Mouse (Mus musculus) cerebellum, adult 2 months (tissue): ENCODE measurements around the gene Pfkfb1. TPM values are rescaled to one million over a fixed set of nuclear protein-coding genes. Genes with fewer than 3 reads are reported as not detected.
A peak's percentile ranks its signal among the peaks of the same experiment; 100 is the strongest.

Experiments
- DNase-seq, 2 experiments: peaks; one replicate each; pipeline ENCODE4 v3.0.0; 2021
- H3K27ac ChIP-seq: fragments of 200-500 bp; 2 replicates; pipeline ENCODE4 v1.5.1; 2012; ENCODE audit warnings: low read length, control low read depth, inconsistent platforms; ENCODE audit not compliant: insufficient read depth
- H3K27me3 ChIP-seq: fragments of 200-500 bp; 2 replicates; pipeline ENCODE4 v1.6.1; 2012; ENCODE audit warnings: inconsistent platforms, mild to moderate bottlenecking, low read length, moderate library complexity; ENCODE audit not compliant: control insufficient read depth, insufficient read depth
- H3K4me1 ChIP-seq: fragments of 200-500 bp; 2 replicates; pipeline ENCODE4 v1.6.1; 2011; ENCODE audit warnings: low read length; ENCODE audit not compliant: control insufficient read depth, insufficient read depth
- H3K4me3 ChIP-seq: fragments of 200-500 bp; replicated peaks from 2 replicates; pipeline ENCODE3; 2011; ENCODE audit warnings: mild to moderate bottlenecking, low read depth, low read length, control low read depth; ENCODE audit not compliant: insufficient read depth
- CTCF ChIP-seq: fragments of 200-500 bp; IDR thresholded peaks from 2 replicates; pipeline ENCODE4 v1.5.1; 2011; ENCODE audit warnings: low read depth, mild to moderate bottlenecking, control low read depth, low read length, moderate library complexity, borderline replicate concordance; ENCODE audit not compliant: insufficient read depth
- POLR2A ChIP-seq: fragments of 200-500 bp; IDR thresholded peaks from 2 replicates; pipeline ENCODE4 v1.6.1; 2011; ENCODE audit warnings: low read length, control low read depth, borderline replicate concordance; ENCODE audit not compliant: insufficient read depth
- WGBS: fragments of 180-500 bp; shearing (Covaris S2); methylation state at CpG from one replicate; pipeline ENCODE4 v1.1.7; 2018; 5-methylcytosine and 5-hydroxymethylcytosine counted together
- polyA plus RNA-seq: library from polyadenylated mRNA; depleted of rRNA; stranded (reverse); fragments of >200 nt; gene quantifications from 2 replicates; pipeline ENCODE4 v1.2.3, GENCODE M21; 2012; rRNA removed

Pfkfb1 gene
- 1.1 and 1.6 TPM in 2 replicates for polyA plus RNA-seq

DNA sequence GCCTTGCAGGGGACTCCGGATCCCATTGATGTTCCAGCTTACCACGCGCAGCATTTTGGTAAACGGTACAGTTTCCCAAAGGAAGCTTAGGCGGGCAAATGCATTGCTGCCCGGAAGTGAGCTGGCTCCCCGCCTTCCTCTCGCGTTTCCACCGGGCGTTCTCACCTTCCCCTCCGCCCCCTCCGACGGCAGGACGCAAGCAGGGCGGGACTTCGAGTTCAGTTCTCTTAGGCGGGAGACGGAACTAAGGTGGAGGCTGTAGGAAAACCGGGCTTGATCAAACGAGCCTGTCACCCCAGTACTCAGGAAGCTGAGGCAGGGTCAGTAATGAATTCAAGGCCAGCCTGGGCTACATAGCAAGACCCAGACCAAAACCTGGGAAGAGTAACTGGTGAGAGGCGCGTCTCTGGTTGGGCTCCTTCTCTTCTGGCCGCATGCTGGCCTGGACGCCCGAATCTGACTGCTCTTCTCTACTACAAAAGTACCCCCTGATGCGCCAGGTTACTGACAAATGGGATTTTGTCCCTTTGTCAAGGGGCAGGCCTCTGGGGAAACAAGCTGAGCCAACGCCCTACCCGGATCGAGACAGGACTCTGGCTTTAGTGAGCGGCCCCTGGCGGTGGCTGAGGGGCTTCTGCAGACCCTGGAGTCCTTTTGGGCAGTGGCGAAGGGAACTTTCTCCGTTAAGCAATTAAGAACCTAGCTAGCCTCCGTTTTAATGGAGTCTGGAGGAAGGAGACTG is at the start of gene Pfkfb1:
Gene Pfkfb1 (plus strand): TSS at position 207 of the 742 bp plus-strand sequence.
- Histone ChIP-seq H3K27me3 (no peaks in the 10 kb centered on the region), H3K4me1 (no peaks in the 10 kb centered on the region), H3K27ac (no peak within 1 kb of the TSS; the same call in 1 of the 2 replicates), H3K4me3 (peak within 1 kb of the TSS; percentile 86)
- peak; percentile 78 to 83 for DNase-seq
- WGBS: 8% methylated on average over 35 of the region's 35 CpGs
- TF ChIP-seq POLR2A: peak; percentile 30; the same call in 1 of the 2 replicates
- no peak for TF ChIP-seq CTCF

DNA sequence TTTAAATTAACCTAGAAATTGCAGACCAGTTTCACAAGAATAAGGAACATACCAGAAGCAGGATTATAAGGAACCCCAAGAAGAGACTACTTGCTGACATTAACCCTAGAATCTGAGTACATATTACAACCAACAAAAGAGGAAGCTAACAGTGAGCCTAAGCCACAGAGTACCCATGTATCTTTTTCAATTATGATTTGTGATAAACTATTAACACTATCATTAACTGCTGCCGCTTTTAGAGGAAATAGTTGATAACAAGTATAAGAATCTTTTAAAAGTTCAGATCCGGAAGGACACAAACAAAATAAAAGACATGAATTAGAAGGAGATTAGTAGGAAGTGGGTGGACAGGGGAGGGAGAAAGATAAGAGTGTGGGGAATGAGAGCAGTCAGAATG is 47.9 kb upstream of the Pfkfb1 start:
- H3K4me1 ChIP-seq: no peaks in the 10 kb centered on the region
- H3K27me3 ChIP-seq: no peaks in the 10 kb centered on the region
- TF ChIP-seq CTCF: no peak
- TF ChIP-seq POLR2A: no peak
- DNase-seq: no peak
- no peak overlapping the region for H3K4me3 ChIP-seq
- H3K27ac ChIP-seq: no peak overlapping the region
- 94% methylated on average over 2 of the region's 2 CpGs for WGBS

DNA sequence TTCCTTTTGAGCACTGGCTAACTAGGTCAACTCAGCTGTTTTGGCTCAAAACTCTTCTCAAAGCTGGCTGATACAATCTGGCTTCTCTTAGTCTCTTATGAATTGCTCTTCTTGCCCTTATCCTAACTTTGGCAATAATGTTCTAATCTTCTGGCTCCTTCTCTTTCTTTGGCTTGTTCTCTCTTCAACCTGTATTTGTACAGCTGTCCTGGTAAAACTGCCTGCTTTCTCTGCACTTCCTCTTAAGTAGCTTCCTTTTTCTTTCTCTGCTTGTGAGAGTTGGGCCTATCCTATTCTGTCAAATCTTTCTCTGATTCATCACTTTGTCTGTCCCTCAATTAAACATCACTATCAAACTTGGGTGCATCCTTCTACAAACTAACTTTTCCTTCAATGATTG is 46.3 kb upstream of the Pfkfb1 start:
- no peak for DNase-seq
- H3K27ac ChIP-seq: no peak overlapping the region
- no peak overlapping the region for H3K4me3 ChIP-seq
- TF ChIP-seq CTCF: no peak
- TF ChIP-seq POLR2A: no peak
- no peaks in the 10 kb centered on the region for H3K27me3 ChIP-seq
- no peaks in the 10 kb centered on the region for H3K4me1 ChIP-seq

DNA sequence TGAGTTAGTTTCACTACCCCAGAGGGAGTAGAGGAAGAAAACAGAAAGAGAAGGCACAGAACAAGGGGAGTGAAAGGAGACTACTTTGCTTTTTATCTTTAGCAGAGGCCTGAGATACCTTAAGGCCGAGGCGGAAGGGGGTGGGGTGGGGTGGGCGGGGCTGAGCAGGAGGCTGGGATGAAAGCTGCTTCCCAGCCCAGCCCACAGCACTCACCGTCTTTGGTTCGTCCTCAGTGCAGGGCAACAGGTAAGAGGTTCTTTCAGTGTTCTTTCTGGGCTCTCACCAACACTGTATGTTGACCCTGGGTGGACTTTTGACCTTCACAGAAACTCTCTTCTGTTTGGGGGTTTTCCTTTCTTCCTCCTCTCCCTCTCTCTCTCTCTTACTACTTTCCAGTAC is 40.8 kb upstream of the Pfkfb1 start, which contains the start of gene Alas2:
Gene Alas2 (plus strand): TSS at position 137 of the 400 bp plus-strand sequence.
- DNase-seq: no peak
- 67% methylated on average over 3 of the region's 5 CpGs for WGBS
- TF ChIP-seq POLR2A (no peak), CTCF (no peak)
- no peak within 1 kb of the TSS for H3K27ac ChIP-seq
- no peak within 1 kb of the TSS for H3K4me3 ChIP-seq
- H3K27me3 ChIP-seq: no peaks in the 10 kb centered on the region
- no peaks in the 10 kb centered on the region for H3K4me1 ChIP-seq

DNA sequence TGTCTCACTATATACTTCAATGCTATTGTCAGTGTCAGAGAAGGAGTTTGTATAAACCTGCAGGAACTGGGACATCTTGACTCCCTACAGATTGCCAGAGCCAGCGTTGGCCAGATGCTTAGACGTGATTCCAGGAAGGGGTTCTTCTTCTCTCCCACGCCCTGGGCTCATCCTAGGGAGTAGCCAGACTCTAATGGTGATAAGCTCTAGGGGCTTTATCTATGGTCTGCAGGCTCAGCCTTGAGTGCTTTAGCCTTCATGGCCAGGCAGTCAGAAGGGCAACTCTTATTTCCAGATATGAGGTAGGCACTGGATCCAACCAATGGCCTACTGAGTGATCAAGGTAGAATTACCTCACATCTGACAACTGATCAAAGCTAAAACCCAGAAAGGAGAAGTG is 38.4 kb upstream of the Pfkfb1 start:
- TF ChIP-seq CTCF (no peak), POLR2A (no peak)
- WGBS: 92% methylated on average over 3 of the region's 3 CpGs
- Histone ChIP-seq H3K4me1 (no peaks in the 10 kb centered on the region), H3K4me3 (no peak overlapping the region), H3K27me3 (no peaks in the 10 kb centered on the region), H3K27ac (no peak overlapping the region)
- no peak for DNase-seq

DNA sequence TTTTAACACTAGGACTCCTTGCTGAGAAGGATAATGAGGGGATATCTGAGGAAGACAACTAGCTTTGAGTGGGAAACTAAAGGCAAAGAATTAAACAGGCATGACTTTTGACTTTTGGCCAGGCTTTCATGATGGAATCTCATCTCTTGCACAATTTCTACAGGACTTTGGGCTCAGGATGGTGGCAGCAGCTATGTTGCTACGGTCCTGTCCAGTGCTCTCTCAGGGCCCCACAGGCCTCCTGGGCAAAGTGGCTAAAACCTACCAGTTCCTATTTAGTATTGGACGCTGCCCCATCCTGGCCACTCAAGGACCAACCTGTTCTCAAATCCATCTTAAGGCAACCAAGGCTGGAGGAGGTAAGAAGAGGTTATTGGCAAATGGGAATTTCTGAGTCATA is 36.0 kb upstream of the Pfkfb1 start:
- H3K4me1 ChIP-seq: no peaks in the 10 kb centered on the region
- DNase-seq: no peak
- H3K4me3 ChIP-seq: no peak overlapping the region
- TF ChIP-seq CTCF: no peak
- no peak for TF ChIP-seq POLR2A
- H3K27me3 ChIP-seq: no peaks in the 10 kb centered on the region
- WGBS: 86% methylated on average over 2 of the region's 2 CpGs
- H3K27ac ChIP-seq: no peak overlapping the region

DNA sequence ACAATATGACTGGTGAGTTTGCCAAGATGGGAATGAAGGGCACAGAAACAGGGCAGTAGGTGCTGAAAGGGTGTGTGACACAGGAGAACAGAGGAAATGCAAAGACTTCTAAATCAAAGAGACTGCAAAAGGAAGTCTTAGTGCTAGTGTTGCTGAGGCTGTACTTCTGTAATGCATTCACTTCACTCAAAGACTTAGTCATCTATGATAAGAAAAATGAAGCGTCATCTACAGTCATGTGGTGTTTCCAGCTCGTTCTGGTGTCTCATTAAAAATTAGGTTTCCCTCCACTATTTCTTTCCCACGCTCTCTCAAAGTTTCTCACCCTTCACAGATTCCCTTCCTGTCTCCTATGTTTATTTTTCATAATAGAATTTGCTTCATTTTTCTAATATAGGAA is 34.0 kb upstream of the Pfkfb1 start:
- H3K4me3 ChIP-seq: no peak overlapping the region
- WGBS: 91% methylated on average over 3 of the region's 3 CpGs
- no peaks in the 10 kb centered on the region for H3K27me3 ChIP-seq
- no peak overlapping the region for H3K27ac ChIP-seq
- no peaks in the 10 kb centered on the region for H3K4me1 ChIP-seq
- no peak for DNase-seq
- TF ChIP-seq CTCF (no peak), POLR2A (no peak)

DNA sequence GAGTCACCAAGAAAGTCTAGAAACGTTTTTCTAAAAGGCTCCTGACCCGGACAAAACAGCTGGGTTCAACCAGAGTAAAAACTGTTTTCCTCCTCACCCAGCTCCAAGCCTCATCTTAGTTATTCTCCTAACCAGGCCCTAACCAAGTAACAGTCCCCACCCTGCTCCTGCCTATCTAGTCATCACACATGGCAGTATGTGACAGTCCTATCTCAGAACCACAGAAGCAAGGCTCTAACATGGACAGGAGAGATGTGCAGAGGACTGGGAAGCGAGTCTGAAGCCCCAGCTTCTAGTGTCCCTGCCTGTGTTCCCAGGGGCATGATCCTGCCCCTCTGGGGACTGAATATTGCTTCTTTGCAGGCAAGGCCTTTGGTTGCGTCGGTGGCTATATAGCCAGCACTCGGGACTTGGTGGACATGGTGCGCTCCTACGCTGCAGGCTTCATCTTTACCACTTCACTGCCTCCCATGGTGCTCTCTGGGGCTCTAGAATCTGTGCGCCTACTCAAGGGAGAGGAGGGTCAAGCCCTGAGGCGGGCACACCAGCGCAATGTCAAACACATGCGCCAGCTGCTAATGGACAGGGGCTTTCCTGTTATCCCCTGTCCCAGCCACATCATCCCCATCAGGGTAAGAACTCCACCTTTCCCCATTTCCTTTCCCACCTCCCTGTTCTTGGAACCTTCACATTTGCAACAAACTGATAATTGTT is 23.2 kb upstream of the Pfkfb1 start:
- H3K4me3 ChIP-seq: no peak overlapping the region
- 92% methylated on average over 12 of the region's 12 CpGs for WGBS
- H3K27ac ChIP-seq: no peak overlapping the region
- no peak for DNase-seq
- TF ChIP-seq POLR2A (no peak), CTCF (no peak)
- no peaks in the 10 kb centered on the region for H3K4me1 ChIP-seq
- no peaks in the 10 kb centered on the region for H3K27me3 ChIP-seq
